Comparison of ENCODE assay signal across 13 mouse cellular contexts in genomic region chr4:88211200-88211885, GRCm38 (mm10).
A peak's percentile ranks its signal among the peaks of the same experiment; 100 is the strongest.
DNase-seq lines count a peak whose midpoint lies in the region; ATAC-seq lines count a peak whose summit lies in the region.
"Had no signal": no experiment of that assay in that cellular context is flagged by ENCODE, and none has a peak within 500 bp of the region (broad histone marks: within the 10 kb centered on the region; RNA-seq: fewer than 3 reads in every experiment).

No protein-coding gene starts in this region.

- peak overlapping the region; percentile 72 for H3K27ac ChIP-seq in midbrain, embryonic 12.5 days (replicated peaks)
- no peak overlapping the region for H3K27ac ChIP-seq in heart, embryonic 12.5 days (ENCODE audit: poor library complexity, severe bottlenecking)
- H3K27ac ChIP-seq: heart, embryonic 10.5 days; limb, embryonic 15.5 days; lung, embryonic 15.5 days had no signal

- H3K9ac ChIP-seq in midbrain, embryonic 12.5 days (replicated peaks): no peak overlapping the region
- no peak overlapping the region for H3K9ac ChIP-seq in heart, embryonic 12.5 days
- H3K9ac ChIP-seq: limb, embryonic 15.5 days; lung, embryonic 15.5 days had no signal

- H3K27me3 ChIP-seq in midbrain, embryonic 12.5 days: no peaks in the 10 kb centered on the region
- H3K27me3 ChIP-seq in heart, embryonic 12.5 days (replicated peaks): no peaks in the 10 kb centered on the region
- H3K27me3 ChIP-seq: limb, embryonic 15.5 days; lung, embryonic 15.5 days had no signal

- no peaks in the 10 kb centered on the region for H3K9me3 ChIP-seq in midbrain, embryonic 12.5 days
- H3K9me3 ChIP-seq in heart, embryonic 12.5 days (replicated peaks): no peaks in the 10 kb centered on the region
- H3K9me3 ChIP-seq: heart, embryonic 10.5 days; limb, embryonic 15.5 days; lung, embryonic 15.5 days had no signal

- H3K4me2 ChIP-seq in midbrain, embryonic 12.5 days (replicated peaks): no peak overlapping the region
- no peak overlapping the region for H3K4me2 ChIP-seq in heart, embryonic 12.5 days
- H3K4me2 ChIP-seq: limb, embryonic 15.5 days; lung, embryonic 15.5 days had no signal

- peak; percentile 68 for ATAC-seq in frontal cortex, adult (ENCODE audit: low TSS enrichment)
- peak; percentile 77 for ATAC-seq in midbrain, embryonic 12.5 days (ENCODE audit: low FRiP score, low read depth)
- ATAC-seq in heart, embryonic 12.5 days (ENCODE audit: insufficient number of reproducible peaks, low FRiP score): no peak

- H3K4me3 ChIP-seq in midbrain, embryonic 12.5 days: no peak overlapping the region
- H3K4me3 ChIP-seq in heart, embryonic 12.5 days: no peak overlapping the region
- H3K4me3 ChIP-seq: heart, embryonic 10.5 days; limb, embryonic 15.5 days; lung, embryonic 15.5 days had no signal

- peaks cover 21% of the 10 kb centered on the region; the same call in 1 of the 2 replicates for H3K4me1 ChIP-seq in midbrain, embryonic 12.5 days
- H3K4me1 ChIP-seq in heart, embryonic 12.5 days (replicated peaks): peaks cover 15% of the 10 kb centered on the region; the same call in 1 of the 2 replicates
- H3K4me1 ChIP-seq: limb, embryonic 15.5 days had no signal

- H3K36me3 ChIP-seq in midbrain, embryonic 12.5 days: no peaks in the 10 kb centered on the region
- no peaks in the 10 kb centered on the region for H3K36me3 ChIP-seq in heart, embryonic 12.5 days
- H3K36me3 ChIP-seq: heart, embryonic 10.5 days; limb, embryonic 15.5 days; lung, embryonic 15.5 days had no signal

- no peak for DNase-seq in frontal cortex, postnatal 10 days (ENCODE audit: low spot score in 2 of 2)
- DNase-seq in right cerebral cortex, adult 18-20 months: peak; percentile 37
- DNase-seq in right cerebral cortex, postnatal 25 days: no peak
- DNase-seq in adrenal gland, adult (ENCODE audit: inconsistent age in 2 of 2, low spot score in 1 of 2): no peak
- DNase-seq in lung, postnatal 36 days: no peak
- DNase-seq: adrenal gland, postnatal 14 days; spleen, adult 18-20 months had no signal

- WGBS in midbrain, embryonic 12.5 days: 49% methylated on average over 2 of the region's 2 CpGs
- 81% methylated on average over 2 of the region's 2 CpGs for WGBS in heart, embryonic 12.5 days
